Mouse (Mus musculus) liver, adult 2 months (tissue): Measurements from ENCODE around the gene 1810037I17Rik. TPM values are rescaled to one million over a fixed set of nuclear protein-coding genes. Genes with fewer than 3 reads are reported as not detected.
"Not testable (repeated sequence)": the region's sequence is repeated elsewhere in the genome, so short reads cannot be mapped to it uniquely, and the experiment has no call there.

Experiments
- DNase-seq: peaks from one replicate; pipeline ENCODE4 v3.0.0-alpha.2; 2011; ENCODE audit warnings: low read depth, low spot score; ENCODE audit errors: extremely low read depth
- H3K27ac ChIP-seq: fragments of 200-500 bp; replicated peaks from 2 replicates; pipeline ENCODE4 v1.5.1; 2012; ENCODE audit warnings: low read depth, mild to moderate bottlenecking, control low read depth, inconsistent platforms, low read length; ENCODE audit not compliant: insufficient read depth
- H3K27me3 ChIP-seq: fragments of 200-500 bp; 2 replicates; pipeline ENCODE4 v1.6.1; 2012; ENCODE audit warnings: mild to moderate bottlenecking, moderate library complexity, low read length, inconsistent platforms; ENCODE audit not compliant: control insufficient read depth, insufficient read depth
- H3K36me3 ChIP-seq: fragments of 200-500 bp; 2 replicates; pipeline ENCODE4 v1.6.1; 2012; ENCODE audit warnings: low read length, inconsistent platforms; ENCODE audit not compliant: control insufficient read depth, insufficient read depth
- H3K4me1 ChIP-seq: fragments of 200-500 bp; 2 replicates; pipeline ENCODE4 v1.6.1; 2011; ENCODE audit warnings: low read length; ENCODE audit not compliant: control insufficient read depth, insufficient read depth
- H3K4me3 ChIP-seq: fragments of 200-500 bp; 2 replicates; pipeline ENCODE4 v1.5.1; 2011; ENCODE audit warnings: low read depth, mild to moderate bottlenecking, control low read depth, low read length, moderate library complexity; ENCODE audit not compliant: insufficient read depth
- H3K79me2 ChIP-seq: fragments of 200-500 bp; 2 replicates; pipeline ENCODE4 v1.6.1; 2012; ENCODE audit warnings: inconsistent platforms, mild to moderate bottlenecking, low read length, moderate library complexity; ENCODE audit not compliant: control insufficient read depth, insufficient read depth
- H3K9ac ChIP-seq: fragments of 200-500 bp; 2 replicates; pipeline ENCODE4 v1.6.1; 2012; ENCODE audit warnings: low read depth, mild to moderate bottlenecking, control low read depth, inconsistent platforms, low read length
- CTCF ChIP-seq: fragments of 200-500 bp; IDR thresholded peaks from 2 replicates; pipeline ENCODE4 v1.5.1; 2011; ENCODE audit warnings: low read depth, low read length, control low read depth
- POLR2A ChIP-seq: fragments of 200-500 bp; IDR thresholded peaks from 2 replicates; pipeline ENCODE4 v1.6.1; 2011; ENCODE audit warnings: low read length, control low read depth; ENCODE audit not compliant: insufficient read depth; ENCODE audit errors: extremely low read depth
- WGBS: fragments of 180-500 bp; shearing (Covaris S2); methylation state at CpG from one replicate; pipeline ENCODE4 v1.1.7; 2018; 5-methylcytosine and 5-hydroxymethylcytosine counted together
- polyA plus RNA-seq: library from polyadenylated mRNA; depleted of rRNA; stranded (reverse); fragments of >200 nt; gene quantifications from 2 replicates; pipeline ENCODE4 v1.2.3, GENCODE M21; 2012
- total RNA-seq: library from RNA; depleted of rRNA; stranded (reverse); fragments of >200 nt; gene quantifications from 2 replicates; pipeline ENCODE4 v1.2.3, GENCODE M21; 2014

1810037I17Rik gene
- total and polyA plus RNA-seq, 2 experiments, result 11.3 to 22.8 TPM

GRCm38 (mm10) chr3:122921676-122922527, 2.1 kb upstream of the 1810037I17Rik start:
- DNase-seq, result peak; percentile 60
- H3K27me3 ChIP-seq, result no peaks in the 10 kb centered on the region
- no peak for TF ChIP-seq CTCF
- TF ChIP-seq POLR2A, result no peak
- 34% methylated on average over 8 of the region's 8 CpGs for WGBS
- H3K9ac ChIP-seq, result no peak overlapping the region
- H3K36me3 ChIP-seq, result no peaks in the 10 kb centered on the region
- H3K4me1 ChIP-seq, result peaks cover 2% of the 10 kb centered on the region; the same call in 1 of the 2 replicates
- H3K27ac ChIP-seq, result no peak overlapping the region
- no peaks in the 10 kb centered on the region for H3K79me2 ChIP-seq
- no peak overlapping the region for H3K4me3 ChIP-seq

DNA sequence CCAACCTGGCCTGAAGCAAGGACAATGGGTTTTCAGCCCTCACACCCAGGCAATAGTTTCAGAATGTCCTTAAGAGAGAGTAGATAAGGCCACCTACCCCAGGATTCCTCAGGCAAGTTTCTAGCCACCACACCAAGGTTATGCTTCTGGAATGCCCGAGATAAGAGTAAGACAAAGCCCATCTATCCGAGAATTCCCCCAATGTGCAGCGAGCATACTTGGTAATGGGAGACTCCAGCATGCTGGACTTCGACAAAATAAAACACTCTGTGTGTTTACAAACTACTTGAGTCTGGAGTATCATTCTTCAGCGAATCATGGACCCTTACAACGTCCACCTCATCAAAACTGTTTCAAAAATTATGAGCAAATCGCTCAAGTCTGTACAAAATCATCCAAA, 856 bp upstream of the 1810037I17Rik start:
- H3K9ac ChIP-seq, result no peak overlapping the region
- H3K27ac ChIP-seq, result no peak overlapping the region
- TF ChIP-seq POLR2A (no peak), CTCF (no peak)
- H3K4me1 ChIP-seq, result peaks cover 2% of the 10 kb centered on the region; the same call in 1 of the 2 replicates
- no peak overlapping the region for H3K4me3 ChIP-seq
- H3K27me3 ChIP-seq, result no peaks in the 10 kb centered on the region
- no peaks in the 10 kb centered on the region for H3K79me2 ChIP-seq
- no peak for DNase-seq
- 0 out of 2 replicates have a peak, but pooled peaks cover 1% of the 10 kb centered on the region for H3K36me3 ChIP-seq
- WGBS, result 59% methylated on average over 7 of the region's 7 CpGs

DNA sequence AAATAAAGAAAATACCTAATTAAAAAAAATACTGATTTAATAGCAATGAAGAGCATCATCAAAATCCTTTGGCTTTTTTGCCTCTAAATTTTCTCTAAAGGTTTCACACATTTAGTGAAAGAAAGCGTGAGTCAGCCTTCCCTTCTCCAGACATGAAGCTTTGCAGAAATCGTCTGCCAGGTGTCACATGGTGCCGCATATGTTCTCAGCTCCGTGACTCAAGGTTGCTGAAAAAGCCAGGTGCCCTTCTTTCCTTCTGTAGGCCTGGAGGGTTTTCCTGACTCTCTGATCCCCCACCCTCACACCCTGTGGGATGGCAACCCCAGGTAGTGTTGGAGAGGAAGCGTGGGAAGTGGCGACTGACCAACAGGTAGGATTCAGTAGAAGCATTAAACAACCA, 5.7 kb downstream of the 1810037I17Rik start:
- TF ChIP-seq POLR2A, result no peak
- H3K9ac ChIP-seq, result no peak overlapping the region
- peaks cover 11% of the 10 kb centered on the region; the same call in 1 of the 2 replicates for H3K36me3 ChIP-seq
- no peak overlapping the region for H3K27ac ChIP-seq
- H3K4me3 ChIP-seq, result no peak overlapping the region
- H3K27me3 ChIP-seq, result no peaks in the 10 kb centered on the region
- H3K79me2 ChIP-seq, result no peaks in the 10 kb centered on the region
- no peak for DNase-seq
- H3K4me1 ChIP-seq, result no peaks in the 10 kb centered on the region; the same call in 1 of the 2 replicates
- WGBS, result 94% methylated on average over 6 of the region's 6 CpGs

GRCm38 (mm10) chr3:122932466-122932865, 8.5 kb downstream of the 1810037I17Rik start:
- H3K79me2 ChIP-seq, result no peaks in the 10 kb centered on the region
- H3K36me3 ChIP-seq, result peaks cover 16% of the 10 kb centered on the region; the same call in 1 of the 2 replicates
- DNase-seq, result no peak
- 91% methylated on average over 1 of the region's 1 CpGs for WGBS
- H3K27me3 ChIP-seq, result no peaks in the 10 kb centered on the region
- no peak overlapping the region for H3K9ac ChIP-seq
- H3K27ac ChIP-seq, result no peak overlapping the region
- no peaks in the 10 kb centered on the region for H3K4me1 ChIP-seq
- H3K4me3 ChIP-seq, result no peak overlapping the region
- no peak for TF ChIP-seq CTCF

DNA sequence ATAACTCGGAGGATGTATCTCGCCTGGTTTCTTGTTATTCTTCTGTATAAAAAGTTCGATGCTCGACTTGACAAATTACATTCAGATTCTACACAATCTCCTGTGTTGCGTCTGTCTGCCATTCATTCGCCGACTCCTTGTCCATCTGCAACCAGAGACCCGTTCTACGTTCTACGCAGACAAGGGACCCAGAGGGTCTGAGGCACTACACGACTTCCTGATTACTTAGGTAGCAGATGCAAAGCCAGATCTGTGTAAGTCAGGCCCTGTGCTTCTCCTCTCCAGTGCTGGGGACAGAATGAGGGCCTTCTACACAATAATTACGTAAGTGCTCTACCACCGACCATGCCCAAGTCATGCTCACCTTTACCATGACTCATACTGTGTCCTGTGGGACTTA, 13.2 kb downstream of the 1810037I17Rik start:
- DNase-seq, H3K4me1 ChIP-seq, H3K4me3 ChIP-seq, H3K79me2 ChIP-seq, H3K27me3 ChIP-seq, H3K9ac ChIP-seq, H3K27ac ChIP-seq: not testable (repeated sequence)
- 91% methylated on average over 13 of the region's 13 CpGs for WGBS
- H3K36me3 ChIP-seq, result peaks cover 13% of the 10 kb centered on the region; the same call in 1 of the 2 replicates

DNA sequence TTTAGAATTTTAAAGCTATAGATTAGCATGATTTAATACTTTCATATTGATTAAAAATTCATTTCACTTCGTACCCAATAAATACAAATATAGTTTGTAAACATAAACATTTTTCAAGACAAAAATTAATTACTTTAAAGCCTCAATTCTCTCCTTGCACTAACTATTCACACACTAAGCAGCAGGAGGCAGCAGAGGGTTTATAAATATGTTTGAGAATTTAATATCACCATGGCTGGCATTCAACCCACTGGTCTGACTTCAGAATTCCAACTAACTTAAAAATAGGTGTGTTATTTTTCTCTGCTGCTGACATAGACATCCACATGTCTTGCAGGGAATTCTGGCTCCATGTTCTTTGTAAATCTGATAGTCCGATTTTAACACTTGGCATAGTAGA, 15.2 kb downstream of the 1810037I17Rik start:
- peaks cover 13% of the 10 kb centered on the region for H3K36me3 ChIP-seq
- no peak overlapping the region for H3K4me3 ChIP-seq
- H3K27ac ChIP-seq, result no peak overlapping the region
- H3K4me1 ChIP-seq, result no peaks in the 10 kb centered on the region
- TF ChIP-seq POLR2A (no peak), CTCF (0 out of 2 replicates have a peak, but pooled peaks have one; percentile 16)
- no peak overlapping the region for H3K9ac ChIP-seq
- no peaks in the 10 kb centered on the region for H3K79me2 ChIP-seq
- H3K27me3 ChIP-seq, result no peaks in the 10 kb centered on the region
- DNase-seq, result peak; percentile 16
- WGBS, result 90% methylated on average over 2 of the region's 2 CpGs
